Mouse (Mus musculus) liver, postnatal 0 days (tissue): ENCODE results near the gene Fam171a1.

ENCODE experiments used
- CTCF ChIP-seq: sonication (generic); IDR thresholded peaks from 2 replicates; pipeline ENCODE4 v1.5.1; 2016; ENCODE audit warnings: antibody characterized with exemption, low read depth
- EP300 ChIP-seq: IDR thresholded peaks from 2 replicates; pipeline ENCODE4 v1.6.1; 2016; ENCODE audit warnings: antibody characterized with exemption, low read depth, mild to moderate bottlenecking

GRCm38 (mm10) chr2:3128910-3129309 lies 14.9 kb downstream of the Fam171a1 start:
- no peak for TF ChIP-seq CTCF
- TF ChIP-seq EP300: no peak
